Mouse (Mus musculus): ENCODE measurements around the gene Fbxw7.

DNA sequence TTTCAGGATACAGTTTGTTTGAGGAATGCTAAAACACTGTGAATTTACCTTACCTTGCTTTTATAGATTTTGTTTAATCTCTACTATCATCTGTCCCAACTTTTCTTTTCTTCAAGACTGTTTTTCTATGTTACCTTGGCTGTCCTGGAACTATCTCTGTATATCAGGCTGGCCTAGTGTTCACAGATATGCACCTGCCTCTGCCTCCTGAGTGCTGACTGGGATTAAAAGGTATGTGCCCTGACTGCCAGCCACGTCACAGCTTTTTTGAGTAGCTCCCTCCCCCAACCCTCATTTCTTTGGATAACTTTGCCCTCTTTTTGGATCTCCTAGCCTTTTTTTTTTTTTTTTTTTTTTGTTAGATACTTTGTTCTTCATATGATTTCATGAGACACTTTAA is 1.9 kb downstream of the Fbxw7 start:
- no peak for TF ChIP-seq JUND (conservative IDR thresholded peaks at IDR 0.05; ENCODE audit: low read depth, low read length)
- TF ChIP-seq CTCF (conservative IDR thresholded peaks at IDR 0.05 in 1 of 2, IDR thresholded peaks at IDR 0.05 in 1 of 2; ENCODE audit: low read depth in 2 of 2, low read length in 2 of 2): no peak

Measured in CH12.LX (cell line).